Mouse (Mus musculus) kidney, embryonic 16.5 days (tissue): ENCODE results near the gene Armh3. TPM values are rescaled to one million over a fixed set of nuclear protein-coding genes. Genes with fewer than 3 reads are reported as not detected.

Experiments
- ATAC-seq: fragments of 200-750 bp; cut with Nextera tagmentation; 2 replicates; pipeline ENCODE4 v1.8.0; 2017; ENCODE audit warnings: moderate TSS enrichment; ENCODE audit not compliant: low FRiP score, low TSS enrichment
- H3K27ac ChIP-seq: fragments of 300-500 bp; sonication (generic); 2 replicates; pipeline ENCODE4 v1.5.1; 2014; ENCODE audit warnings: low read length
- H3K27me3 ChIP-seq: fragments of 300-500 bp; sonication (generic); 2 replicates; pipeline ENCODE4 v1.6.1; 2014; ENCODE audit warnings: low read length, control low read depth, mixed read lengths; ENCODE audit not compliant: insufficient read depth
- H3K36me3 ChIP-seq: fragments of 300-500 bp; sonication (generic); 2 replicates; pipeline ENCODE4 v1.6.1; 2014; ENCODE audit warnings: low read length, control low read depth, mixed read lengths; ENCODE audit not compliant: insufficient read depth
- H3K4me1 ChIP-seq: fragments of 300-500 bp; sonication (generic); 2 replicates; pipeline ENCODE4 v1.6.1; 2014; ENCODE audit warnings: low read length, control low read depth, mixed read lengths; ENCODE audit not compliant: insufficient read depth
- H3K4me2 ChIP-seq: fragments of 300-500 bp; sonication (generic); replicated peaks from 2 replicates; pipeline ENCODE4 v1.6.1; 2014; ENCODE audit warnings: low read depth, low read length
- H3K4me3 ChIP-seq: fragments of 300-500 bp; sonication (generic); 2 replicates; pipeline ENCODE4 v1.5.1; 2014; ENCODE audit warnings: mild to moderate bottlenecking, low read length
- H3K9ac ChIP-seq: fragments of 300-500 bp; sonication (generic); replicated peaks from 2 replicates; pipeline ENCODE4 v1.6.1; 2014; ENCODE audit warnings: low read length
- H3K9me3 ChIP-seq: fragments of 300-500 bp; sonication (generic); 2 replicates; pipeline ENCODE4 v1.6.1; 2016; ENCODE audit warnings: low read length, control low read depth
- WGBS: fragments of 180-500 bp; shearing (Covaris S2); extraction: QIAGEN DNeasy Blood & Tissue Kit; methylation state at CpG from one replicate; pipeline ENCODE4 v1.1.7; 2014; 5-methylcytosine and 5-hydroxymethylcytosine counted together
- polyA plus RNA-seq: library from polyadenylated mRNA; unstranded; fragments of >200 nt; fragmentation: Nextera tagmentation; extraction: Ambion mirVana; gene quantifications from 2 replicates; pipeline ENCODE4 v1.2.1, GENCODE M21; 2015

The Armh3 gene
- polyA plus RNA-seq, 1 experiment from 2014 or later = 20.9 TPM

DNA sequence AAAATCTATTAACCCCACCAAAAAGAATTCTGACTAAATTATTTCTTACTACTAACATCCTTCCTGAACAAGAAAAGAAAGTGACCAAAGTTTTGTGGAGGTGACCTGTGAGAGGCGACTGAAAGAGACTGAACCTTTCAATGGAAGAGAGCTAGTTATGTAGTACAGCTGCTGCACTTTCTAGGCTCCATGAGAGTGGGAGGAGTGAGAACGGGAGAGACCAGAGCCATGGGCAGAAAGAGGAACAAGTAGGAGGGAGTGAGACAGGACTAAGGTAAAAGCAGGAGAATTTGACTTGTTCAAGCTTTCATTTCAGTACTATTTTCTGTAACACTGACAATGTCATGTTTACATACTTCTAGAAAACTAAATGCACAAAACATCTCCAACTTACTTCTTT lies 222.8 kb downstream of the Armh3 start:
- Histone ChIP-seq H3K4me3 (no peak overlapping the region), H3K9ac (no peak overlapping the region), H3K27ac (no peak overlapping the region), H3K4me1 (peaks cover under 1% of the 10 kb centered on the region), H3K9me3 (no peaks in the 10 kb centered on the region), H3K27me3 (no peaks in the 10 kb centered on the region), H3K4me2 (no peak overlapping the region), H3K36me3 (peaks cover 67% of the 10 kb centered on the region)
- ATAC-seq = no peak
- WGBS = 79% methylated on average over 2 of the region's 2 CpGs

DNA sequence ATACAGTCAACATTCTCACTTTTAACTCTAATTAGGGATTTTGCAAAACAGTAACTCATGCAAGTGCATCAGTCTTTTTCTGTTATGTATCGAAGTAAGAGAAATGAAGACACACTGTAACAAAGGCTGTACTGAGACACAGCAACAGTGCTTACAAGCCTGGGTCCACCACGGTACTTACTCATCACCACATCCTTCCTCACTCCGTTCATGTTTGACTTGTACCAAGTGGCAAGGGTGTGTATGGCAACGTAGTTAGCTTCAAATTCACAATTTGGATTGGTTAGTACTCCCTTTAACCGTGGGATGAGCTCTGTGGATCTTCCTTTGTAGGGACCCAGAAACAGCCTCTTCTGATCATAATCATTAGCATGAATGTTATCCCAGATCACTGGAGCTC lies 226.8 kb downstream of the Armh3 start:
- peaks cover 82% of the 10 kb centered on the region for H3K36me3 ChIP-seq
- no peaks in the 10 kb centered on the region for H3K27me3 ChIP-seq
- H3K27ac ChIP-seq = no peak overlapping the region
- ATAC-seq = no peak
- H3K4me2 ChIP-seq = no peak overlapping the region
- no peak overlapping the region for H3K4me3 ChIP-seq
- no peaks in the 10 kb centered on the region for H3K9me3 ChIP-seq
- H3K4me1 ChIP-seq = no peaks in the 10 kb centered on the region
- 91% methylated on average over 5 of the region's 5 CpGs for WGBS
- no peak overlapping the region for H3K9ac ChIP-seq

Other genes with a start within 250 kb of the Armh3 start
- 16.3 and 18.1 TPM in 2 replicates for gene Npm3, start 248.9 kb downstream of the Armh3 start, polyA plus RNA-seq
- 42.9 and 52.3 TPM in 2 replicates for gene Mgea5, start 214.7 kb downstream of the Armh3 start, polyA plus RNA-seq
- 2.0 and 2.3 TPM in 2 replicates for gene Kcnip2, start 182.4 kb downstream of the Armh3 start, polyA plus RNA-seq
- 9.8 and 10.5 TPM in 2 replicates for gene Hps6, start 5.0 kb upstream of the Armh3 start, polyA plus RNA-seq
- gene Pprc1, start 46.4 kb upstream of the Armh3 start, polyA plus RNA-seq = 34.2 and 36.2 TPM in 2 replicates
- gene Ldb1, start 46.7 kb upstream of the Armh3 start, polyA plus RNA-seq = 57.0 and 88.2 TPM in 2 replicates
- 85.7 and 93.2 TPM in 2 replicates for gene Nolc1, start 77.4 kb upstream of the Armh3 start, polyA plus RNA-seq
- not detected in 2 replicates for gene Elovl3, start 133.4 kb upstream of the Armh3 start, polyA plus RNA-seq
- gene Pitx3, start 149.8 kb upstream of the Armh3 start, polyA plus RNA-seq = 0.26 TPM in 1 of 2 replicates, not detected in the other
- 40.5 and 43.0 TPM in 2 replicates for gene Gbf1, start 154.0 kb upstream of the Armh3 start, polyA plus RNA-seq